Mouse (Mus musculus) midbrain, embryonic 10.5 days (tissue): ENCODE measurements at regions not wholly inside any gene's neighbourhood (a gene's known extent, or its start where the extent isn't known, plus 50 kb on each side); places are given as distances from the start of the nearest gene placed in this dataset.

ENCODE experiments used
- DNase-seq: peaks from one replicate; pipeline ENCODE4 v3.0.0-alpha.2; 2017; ENCODE audit warnings: low spot score
- H3K27ac ChIP-seq: fragments of 300-500 bp; sonication (generic); replicated peaks from 2 replicates; pipeline ENCODE4 v1.5.1; 2016; ENCODE audit warnings: mild to moderate bottlenecking
- H3K27me3 ChIP-seq: fragments of 300-500 bp; sonication (generic); 2 replicates; pipeline ENCODE4 v1.6.1; 2016; ENCODE audit warnings: low read depth, mild to moderate bottlenecking; ENCODE audit not compliant: poor library complexity, severe bottlenecking
- H3K36me3 ChIP-seq: fragments of 300-500 bp; sonication (generic); 2 replicates; pipeline ENCODE4 v1.6.1; 2016; ENCODE audit warnings: mild to moderate bottlenecking, moderate library complexity
- H3K4me1 ChIP-seq: fragments of 300-500 bp; sonication (generic); 2 replicates; pipeline ENCODE4 v1.6.1; 2016
- H3K4me3 ChIP-seq: fragments of 300-500 bp; sonication (generic); 2 replicates; pipeline ENCODE4 v1.5.1; 2016; ENCODE audit warnings: mild to moderate bottlenecking, moderate library complexity
- H3K9me3 ChIP-seq: fragments of 300-500 bp; sonication (generic); replicated peaks from 2 replicates; pipeline ENCODE4 v1.6.1; 2016; ENCODE audit warnings: mild to moderate bottlenecking
- WGBS: fragments of 180-500 bp; shearing (Covaris S2); methylation state at CpG from one replicate; pipeline ENCODE4 v1.1.7; 2016; 5-methylcytosine and 5-hydroxymethylcytosine counted together

DNA sequence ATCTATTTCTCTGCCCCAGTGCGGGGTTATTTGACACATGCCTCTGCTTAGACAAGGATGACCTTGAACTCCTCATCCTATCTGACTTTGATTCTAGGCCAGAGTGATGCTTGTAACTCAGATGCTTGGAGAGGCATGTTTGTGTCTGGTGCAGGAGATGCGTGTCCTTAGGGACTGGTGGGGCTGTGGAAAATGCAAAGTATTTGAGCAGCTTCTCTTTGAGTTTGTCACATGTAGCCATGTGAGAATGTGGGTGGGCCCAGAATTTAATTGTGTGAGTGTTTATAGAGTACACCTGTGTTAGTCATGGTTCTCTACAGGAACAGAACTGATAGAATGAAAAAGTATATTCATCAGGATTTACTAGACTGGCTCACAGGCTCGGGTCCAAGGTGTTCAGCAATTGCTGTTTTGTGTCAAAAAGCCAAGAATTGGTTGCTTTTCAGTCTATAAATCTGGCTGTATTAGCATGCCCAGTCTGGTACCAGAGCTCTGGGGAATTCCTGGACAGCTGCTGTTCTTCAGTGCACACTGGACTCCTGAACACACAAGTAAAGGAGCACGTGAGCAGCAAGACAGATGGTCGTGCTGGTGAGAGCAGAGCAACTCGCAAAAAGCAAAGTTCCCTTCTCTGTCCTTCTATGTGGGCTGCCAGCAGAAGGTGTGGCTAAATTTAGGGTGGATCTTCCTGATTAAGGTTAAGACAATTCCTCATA, 54.5 kb upstream of the Ube2e1 start:
- 86% methylated on average over 6 of the region's 6 CpGs for WGBS
- H3K4me3 ChIP-seq = no peak overlapping the region
- no peaks in the 10 kb centered on the region for H3K4me1 ChIP-seq
- H3K9me3 ChIP-seq = no peaks in the 10 kb centered on the region
- H3K27ac ChIP-seq = no peak overlapping the region
- DNase-seq = no peak
- no peaks in the 10 kb centered on the region for H3K27me3 ChIP-seq
- no peaks in the 10 kb centered on the region for H3K36me3 ChIP-seq
